Mouse (Mus musculus) thymus, postnatal 0 days (tissue): Measurements from ENCODE around the gene Cdc42se1. TPM values are rescaled to one million over a fixed set of nuclear protein-coding genes. Genes with fewer than 3 reads are reported as not detected.

Experiments used
- DNase-seq: peaks from one replicate; pipeline ENCODE4 v3.0.0-alpha.2; 2015; ENCODE audit warnings: low spot score
- polyA plus RNA-seq: library from polyadenylated mRNA; unstranded; fragments of >200 nt; fragmentation: Nextera tagmentation; extraction: Ambion mirVana; gene quantifications from 2 replicates; pipeline ENCODE4 v1.2.1, GENCODE M21; 2015

Cdc42se1 gene
- polyA plus RNA-seq, 1 experiment from 2014 or later, result 178 TPM

- DNase-seq, result no peak
These were observed 5.5 kb upstream of the Cdc42se1 start for GRCm38 (mm10) chr3:95223041-95223440.

GRCm38 (mm10) chr3:95224295-95224694 lies 4.2 kb upstream of the Cdc42se1 start:
- DNase-seq, result no peak

- DNase-seq, result no peak
These were observed 1.3 kb upstream of the Cdc42se1 start for GRCm38 (mm10) chr3:95227214-95227613.

GRCm38 (mm10) chr3:95228894-95229780 lies 605 bp downstream of the Cdc42se1 start:
- peak; percentile 58 for DNase-seq

GRCm38 (mm10) chr3:95229781-95230494 lies 1.4 kb downstream of the Cdc42se1 start:
- DNase-seq, result no peak

GRCm38 (mm10) chr3:95230495-95231297 lies 2.2 kb downstream of the Cdc42se1 start:
- DNase-seq, result peak; percentile 35

- DNase-seq, result peak; percentile 58
These were observed 3.0 kb downstream of the Cdc42se1 start, which contains the start of gene Mllt11 for GRCm38 (mm10) chr3:95231298-95232221. Gene Mllt11, minus strand, starts transcription at chr3:95232171.

GRCm38 (mm10) chr3:95232771-95233170 lies 4.2 kb downstream of the Cdc42se1 start:
- no peak for DNase-seq

- DNase-seq, result no peak
These were observed 4.9 kb downstream of the Cdc42se1 start for GRCm38 (mm10) chr3:95233303-95233980.

- no peak for DNase-seq
These were observed 7.1 kb downstream of the Cdc42se1 start for GRCm38 (mm10) chr3:95235386-95236301.

GRCm38 (mm10) chr3:95237541-95238099 lies 9.1 kb downstream of the Cdc42se1 start:
- DNase-seq, result no peak

GRCm38 (mm10) chr3:95239022-95239421 lies 10.5 kb downstream of the Cdc42se1 start:
- DNase-seq, result no peak

GRCm38 (mm10) chr3:95239971-95240370 lies 11.4 kb downstream of the Cdc42se1 start:
- DNase-seq, result no peak

- DNase-seq, result no peak
These were observed 12.4 kb downstream of the Cdc42se1 start for GRCm38 (mm10) chr3:95240900-95241299.

- no peak for DNase-seq
These were observed 13.0 kb downstream of the Cdc42se1 start, which contains the start of gene Gm128 for GRCm38 (mm10) chr3:95241498-95241897. Gene Gm128, minus strand, starts transcription at chr3:95241598.

- no peak for DNase-seq
These were observed 14.6 kb downstream of the Cdc42se1 start for GRCm38 (mm10) chr3:95243086-95243485.

- no peak for DNase-seq
These were observed 18.1 kb downstream of the Cdc42se1 start for GRCm38 (mm10) chr3:95246465-95247231.
